Mouse (Mus musculus): Measurements from ENCODE around the gene Hoxa10. TPM values are rescaled to one million over a fixed set of nuclear protein-coding genes. Genes with fewer than 3 reads are reported as not detected.
A peak's percentile ranks its signal among the peaks of the same experiment; 100 is the strongest.

Gene Hoxa10
- polyA plus RNA-seq, 1 experiment = not detected

GRCm38 (mm10) chr6:52194690-52195089 lies 46.0 kb downstream of the Hoxa10 start:
- WGBS = 90% methylated on average over 10 of the region's 10 CpGs
- Histone ChIP-seq H3K4me1 (ENCODE audit: control insufficient read depth, insufficient read depth, insufficient read length) (peaks cover 3% of the 10 kb centered on the region), H3K4me3 (ENCODE audit: extremely low read depth, insufficient read depth, insufficient read length) (no peak overlapping the region), H3K36me3 (ENCODE audit: control insufficient read depth, insufficient read depth, low read length) (no peaks in the 10 kb centered on the region), H3K27me3 (ENCODE audit: control insufficient read depth, insufficient read depth, low read length) (peaks cover 7% of the 10 kb centered on the region), H3K27ac (ENCODE audit: insufficient read depth, low read length) (no peak overlapping the region)
- no peak for DNase-seq (ENCODE audit: low read depth in 1 of 2, low spot score in 2 of 2)
- no peak for TF ChIP-seq CTCF (IDR thresholded peaks at IDR 0.05; ENCODE audit: extremely low read depth, insufficient read depth, insufficient read length, insufficient replicate concordance)
- TF ChIP-seq POLR2A (IDR thresholded peaks at IDR 0.05; ENCODE audit: low read depth, low read length) = no peak

- peak overlapping the region; percentile 76 for H3K4me3 ChIP-seq (ENCODE audit: extremely low read depth, insufficient read depth, insufficient read length)
- peaks cover 3% of the 10 kb centered on the region for H3K4me1 ChIP-seq (ENCODE audit: control insufficient read depth, insufficient read depth, insufficient read length)
- H3K36me3 ChIP-seq (ENCODE audit: control insufficient read depth, insufficient read depth, low read length) = no peaks in the 10 kb centered on the region
- peak overlapping the region; percentile 26; the same call in 1 of the 2 replicates for H3K27ac ChIP-seq (ENCODE audit: insufficient read depth, low read length)
- 4% methylated on average over 39 of the region's 55 CpGs for WGBS
- DNase-seq (ENCODE audit: low read depth in 1 of 2, low spot score in 2 of 2) = peak; percentile 50 to 83
- peaks cover 7% of the 10 kb centered on the region for H3K27me3 ChIP-seq (ENCODE audit: control insufficient read depth, insufficient read depth, low read length)
- TF ChIP-seq POLR2A (IDR thresholded peaks at IDR 0.05; ENCODE audit: low read depth, low read length) = peak; percentile 73
- no peak for TF ChIP-seq CTCF (IDR thresholded peaks at IDR 0.05; ENCODE audit: extremely low read depth, insufficient read depth, insufficient read length, insufficient replicate concordance)
Observed at GRCm38 (mm10) chr6:52191860-52192550, 48.6 kb downstream of the Hoxa10 start.

DNA sequence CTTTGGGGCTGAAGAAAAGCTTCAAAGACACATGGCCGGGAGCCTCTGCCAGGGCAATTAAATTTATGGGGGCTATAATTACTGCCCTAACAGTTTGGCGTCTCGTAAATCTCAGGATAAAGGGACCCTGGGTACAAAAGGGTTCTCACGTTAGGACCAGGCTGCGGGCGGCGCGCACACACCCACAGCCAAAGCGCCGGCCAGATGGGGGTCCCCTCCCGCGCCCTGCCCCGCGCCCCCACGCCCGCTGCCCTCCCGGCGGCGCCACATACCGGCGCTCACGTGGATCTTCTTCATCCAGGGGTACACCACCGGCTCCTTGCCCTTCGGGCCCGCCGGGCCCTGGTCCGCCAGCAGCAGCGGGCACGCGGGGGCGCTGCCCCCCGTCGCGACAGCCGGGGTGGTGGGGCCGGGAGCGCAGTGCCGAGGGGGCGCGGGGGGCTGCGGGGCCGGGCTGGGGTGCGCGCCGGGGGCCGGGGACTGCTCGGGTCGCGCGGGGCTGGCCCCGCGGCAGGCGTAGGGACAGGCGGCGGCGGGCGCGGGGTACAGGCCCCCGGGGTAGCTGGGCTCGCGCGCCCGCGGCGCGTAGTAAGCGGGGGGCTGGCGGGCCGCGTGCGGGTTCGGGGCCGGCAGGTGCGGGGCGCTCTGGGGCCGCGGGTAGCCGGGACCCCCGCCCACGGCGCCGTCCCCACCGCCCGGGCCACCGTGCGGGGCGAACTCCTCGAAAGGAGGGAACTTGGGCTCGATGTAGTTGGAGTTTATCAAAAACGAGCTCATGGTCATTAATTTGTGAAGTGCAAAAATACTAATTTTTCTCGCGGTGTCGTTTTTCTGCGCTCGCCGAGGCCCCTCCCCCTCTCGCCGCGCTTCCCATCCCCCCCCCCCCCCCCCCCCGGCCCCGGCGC lies 49.5 kb downstream of the Hoxa10 start, which contains the start of gene Hoxa4:
Hoxa4 (minus strand) TSS at position 848 of the 905 bp plus-strand sequence.
- peak within 1 kb of the TSS; percentile 26; the same call in 1 of the 2 replicates for H3K27ac ChIP-seq (ENCODE audit: insufficient read depth, low read length)

DNA sequence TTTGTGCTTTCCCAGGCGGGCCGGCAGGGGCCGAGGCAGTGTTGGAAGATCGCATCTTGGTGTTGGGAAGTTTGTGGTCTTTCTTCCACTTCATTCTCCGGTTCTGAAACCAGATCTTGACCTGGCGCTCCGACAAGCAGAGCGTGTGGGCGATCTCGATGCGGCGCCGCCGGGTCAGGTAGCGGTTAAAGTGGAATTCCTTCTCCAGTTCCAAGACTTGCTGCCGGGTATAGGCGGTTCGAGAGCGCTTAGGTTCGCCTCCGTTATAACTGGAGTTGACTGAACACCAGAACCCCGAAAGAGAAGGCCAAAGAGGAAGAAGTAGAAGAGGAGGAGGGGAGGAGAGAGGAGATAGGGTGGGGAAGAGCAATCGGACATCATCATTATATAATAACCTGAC lies 50.2 kb downstream of the Hoxa10 start:
- Histone ChIP-seq H3K27ac (ENCODE audit: insufficient read depth, low read length) (no peak overlapping the region), H3K36me3 (ENCODE audit: control insufficient read depth, insufficient read depth, low read length) (no peaks in the 10 kb centered on the region), H3K27me3 (ENCODE audit: control insufficient read depth, insufficient read depth, low read length) (peaks cover 7% of the 10 kb centered on the region), H3K4me3 (ENCODE audit: extremely low read depth, insufficient read depth, insufficient read length) (no peak overlapping the region), H3K4me1 (ENCODE audit: control insufficient read depth, insufficient read depth, insufficient read length) (peaks cover 3% of the 10 kb centered on the region)
- TF ChIP-seq POLR2A (IDR thresholded peaks at IDR 0.05; ENCODE audit: low read depth, low read length) (no peak), CTCF (IDR thresholded peaks at IDR 0.05; ENCODE audit: extremely low read depth, insufficient read depth, insufficient read length, insufficient replicate concordance) (no peak)
- WGBS = 84% methylated on average over 23 of the region's 23 CpGs
- no peak for DNase-seq (ENCODE audit: low read depth in 1 of 2, low spot score in 2 of 2)

More for the DNA sequence above, 49.5 kb downstream of the Hoxa10 start, which contains the start of gene Hoxa4:
- TF ChIP-seq CTCF (IDR thresholded peaks at IDR 0.05; ENCODE audit: extremely low read depth, insufficient read depth, insufficient read length, insufficient replicate concordance) (no peak), POLR2A (IDR thresholded peaks at IDR 0.05; ENCODE audit: low read depth, low read length) (no peak)
- DNase-seq (ENCODE audit: low read depth in 1 of 2, low spot score in 2 of 2) = no peak
- Histone ChIP-seq H3K4me3 (ENCODE audit: extremely low read depth, insufficient read depth, insufficient read length) (peak within 1 kb of the TSS; percentile 76), H3K27me3 (ENCODE audit: control insufficient read depth, insufficient read depth, low read length) (peaks cover 7% of the 10 kb centered on the region), H3K36me3 (ENCODE audit: control insufficient read depth, insufficient read depth, low read length) (no peaks in the 10 kb centered on the region), H3K4me1 (ENCODE audit: control insufficient read depth, insufficient read depth, insufficient read length) (peaks cover 3% of the 10 kb centered on the region)
- WGBS = 13% methylated on average over 86 of the region's 102 CpGs

DNA sequence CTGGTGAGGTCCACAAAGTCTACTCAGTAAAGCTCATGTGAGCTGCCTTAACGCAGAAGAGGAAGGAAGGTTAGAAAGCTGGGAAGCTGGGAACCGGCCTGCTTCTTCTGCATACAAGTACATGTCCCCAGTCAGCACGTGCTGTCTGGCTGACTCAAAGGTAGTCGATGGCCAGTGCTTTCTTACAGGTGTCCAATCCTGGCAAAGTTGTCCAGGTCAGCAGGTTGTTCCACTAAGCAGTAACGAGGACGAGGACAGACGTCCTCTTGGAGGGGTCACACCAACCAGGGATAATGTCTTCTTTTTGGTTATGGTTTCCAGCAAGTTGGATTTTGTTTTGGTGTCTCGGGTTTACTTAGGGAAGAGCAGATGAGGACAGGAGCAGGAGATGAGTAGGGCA lies 50.7 kb downstream of the Hoxa10 start:
- WGBS = 83% methylated on average over 8 of the region's 8 CpGs
- H3K27ac ChIP-seq (ENCODE audit: insufficient read depth, low read length) = no peak overlapping the region
- no peak overlapping the region for H3K4me3 ChIP-seq (ENCODE audit: extremely low read depth, insufficient read depth, insufficient read length)
- no peak for DNase-seq (ENCODE audit: low read depth in 1 of 2, low spot score in 2 of 2)
- no peak for TF ChIP-seq POLR2A (IDR thresholded peaks at IDR 0.05; ENCODE audit: low read depth, low read length)
- no peak for TF ChIP-seq CTCF (IDR thresholded peaks at IDR 0.05; ENCODE audit: extremely low read depth, insufficient read depth, insufficient read length, insufficient replicate concordance)
- H3K36me3 ChIP-seq (ENCODE audit: control insufficient read depth, insufficient read depth, low read length) = no peaks in the 10 kb centered on the region
- H3K27me3 ChIP-seq (ENCODE audit: control insufficient read depth, insufficient read depth, low read length) = peaks cover 7% of the 10 kb centered on the region
- peaks cover 3% of the 10 kb centered on the region for H3K4me1 ChIP-seq (ENCODE audit: control insufficient read depth, insufficient read depth, insufficient read length)

GRCm38 (mm10) chr6:52189172-52189591 lies 51.5 kb downstream of the Hoxa10 start:
- no peak for DNase-seq (ENCODE audit: low read depth in 1 of 2, low spot score in 2 of 2)
- Histone ChIP-seq H3K27me3 (ENCODE audit: control insufficient read depth, insufficient read depth, low read length) (peaks cover 7% of the 10 kb centered on the region), H3K4me1 (ENCODE audit: control insufficient read depth, insufficient read depth, insufficient read length) (peaks cover 3% of the 10 kb centered on the region), H3K36me3 (ENCODE audit: control insufficient read depth, insufficient read depth, low read length) (no peaks in the 10 kb centered on the region), H3K4me3 (ENCODE audit: extremely low read depth, insufficient read depth, insufficient read length) (no peak overlapping the region), H3K27ac (ENCODE audit: insufficient read depth, low read length) (no peak overlapping the region)
- WGBS = 87% methylated on average over 5 of the region's 5 CpGs
- TF ChIP-seq CTCF (IDR thresholded peaks at IDR 0.05; ENCODE audit: extremely low read depth, insufficient read depth, insufficient read length, insufficient replicate concordance) (no peak), POLR2A (IDR thresholded peaks at IDR 0.05; ENCODE audit: low read depth, low read length) (no peak)
